Mouse (Mus musculus): ENCODE data around the gene Them4. TPM values are rescaled to one million over a fixed set of nuclear protein-coding genes. Genes with fewer than 3 reads are reported as not detected.
"Not testable (repeated sequence)": the region's sequence is repeated elsewhere in the genome, so short reads cannot be mapped to it uniquely, and the experiment has no call there.

The Them4 gene
- polyA plus RNA-seq (2016; fragmentation: Nextera tagmentation; extraction: Ambion mirVana) = 9.1 and 10.1 TPM in 2 replicates

GRCm38 (mm10) chr3:94309633-94310363 lies at the start of gene Them4:
TSS of gene Them4 (plus strand) at chr3:94310089.
- Histone ChIP-seq H3K4me1 (replicated peaks) (0 out of 2 replicates have a peak, but pooled peaks cover 6% of the 10 kb centered on the region), H3K9ac (replicated peaks) (peak within 1 kb of the TSS; percentile 67), H3K36me3 (no peaks in the 10 kb centered on the region), H3K4me3 (replicated peaks) (peak within 1 kb of the TSS; percentile 55), H3K27me3 (no peaks in the 10 kb centered on the region), H3K9me3 (no peaks in the 10 kb centered on the region), H3K27ac (peak within 1 kb of the TSS; percentile 84), H3K4me2 (peak within 1 kb of the TSS; percentile 59)
- 3% methylated on average over 47 of the region's 47 CpGs for WGBS
- ATAC-seq (ENCODE audit: insufficient number of reproducible peaks, insufficient read depth, low FRiP score, low TSS enrichment, low read depth) = peak; percentile 99

GRCm38 (mm10) chr3:94260598-94260997 lies 49.3 kb upstream of the Them4 start:
- Histone ChIP-seq H3K27ac (no peak overlapping the region), H3K27me3 (no peaks in the 10 kb centered on the region), H3K9ac (replicated peaks) (no peak overlapping the region), H3K4me1 (replicated peaks) (no peaks in the 10 kb centered on the region), H3K9me3 (no peaks in the 10 kb centered on the region), H3K4me2 (no peak overlapping the region), H3K36me3 (no peaks in the 10 kb centered on the region), H3K4me3 (replicated peaks) (no peak overlapping the region)
- no peak for ATAC-seq (ENCODE audit: insufficient number of reproducible peaks, insufficient read depth, low FRiP score, low TSS enrichment, low read depth)
- WGBS = 41% methylated on average over 6 of the region's 6 CpGs

GRCm38 (mm10) chr3:94263736-94264135 lies 46.2 kb upstream of the Them4 start, which contains the start of gene Gm4778:
TSS of gene Gm4778 (plus strand) at chr3:94264036.
- not testable (repeated sequence) for H3K9ac ChIP-seq (replicated peaks); H3K4me3 ChIP-seq (replicated peaks); H3K27ac ChIP-seq; H3K4me1 ChIP-seq (replicated peaks); H3K27me3 ChIP-seq; H3K4me2 ChIP-seq; ATAC-seq (ENCODE audit: insufficient number of reproducible peaks, insufficient read depth, low FRiP score, low TSS enrichment, low read depth); H3K9me3 ChIP-seq; H3K36me3 ChIP-seq
- WGBS = 91% methylated on average over 1 of the region's 1 CpGs

- Histone ChIP-seq H3K4me2 (no peak overlapping the region), H3K9me3 (no peaks in the 10 kb centered on the region), H3K4me3 (replicated peaks) (no peak overlapping the region), H3K36me3 (no peaks in the 10 kb centered on the region), H3K27me3 (no peaks in the 10 kb centered on the region), H3K27ac (no peak overlapping the region), H3K9ac (replicated peaks) (no peak overlapping the region), H3K4me1 (replicated peaks) (no peaks in the 10 kb centered on the region)
- 87% methylated on average over 11 of the region's 11 CpGs for WGBS
- ATAC-seq (ENCODE audit: insufficient number of reproducible peaks, insufficient read depth, low FRiP score, low TSS enrichment, low read depth) = no peak
These were observed 33.9 kb upstream of the Them4 start for GRCm38 (mm10) chr3:94275991-94276390.

GRCm38 (mm10) chr3:94305457-94305856 lies 4.4 kb upstream of the Them4 start:
- Histone ChIP-seq H3K27me3 (no peaks in the 10 kb centered on the region), H3K9me3 (no peaks in the 10 kb centered on the region), H3K4me3 (replicated peaks) (no peak overlapping the region), H3K36me3 (no peaks in the 10 kb centered on the region), H3K9ac (replicated peaks) (no peak overlapping the region), H3K27ac (no peak overlapping the region), H3K4me1 (replicated peaks) (no peaks in the 10 kb centered on the region), H3K4me2 (no peak overlapping the region)
- 87% methylated on average over 1 of the region's 1 CpGs for WGBS
- ATAC-seq (ENCODE audit: insufficient number of reproducible peaks, insufficient read depth, low FRiP score, low TSS enrichment, low read depth) = no peak

- H3K4me3 ChIP-seq (replicated peaks) = no peak overlapping the region
- H3K4me2 ChIP-seq = no peak overlapping the region
- H3K27me3 ChIP-seq = no peaks in the 10 kb centered on the region
- no peak for ATAC-seq (ENCODE audit: insufficient number of reproducible peaks, insufficient read depth, low FRiP score, low TSS enrichment, low read depth)
- H3K27ac ChIP-seq = no peak overlapping the region
- no peaks in the 10 kb centered on the region for H3K9me3 ChIP-seq
- no peak overlapping the region for H3K9ac ChIP-seq (replicated peaks)
- 0 out of 2 replicates have a peak, but pooled peaks cover 6% of the 10 kb centered on the region for H3K4me1 ChIP-seq (replicated peaks)
- H3K36me3 ChIP-seq = no peaks in the 10 kb centered on the region
These were observed 2.9 kb upstream of the Them4 start for GRCm38 (mm10) chr3:94306975-94307374.

GRCm38 (mm10) chr3:94310491-94310890 lies 602 bp downstream of the Them4 start:
- Histone ChIP-seq H3K27ac (peak overlapping the region; percentile 84), H3K36me3 (no peaks in the 10 kb centered on the region)
- 49% methylated on average over 7 of the region's 7 CpGs for WGBS

GRCm38 (mm10) chr3:94310911-94311310 lies 1.0 kb downstream of the Them4 start:
- H3K4me1 ChIP-seq (replicated peaks) = 0 out of 2 replicates have a peak, but pooled peaks cover 6% of the 10 kb centered on the region
- H3K9ac ChIP-seq (replicated peaks) = no peak overlapping the region
- no peaks in the 10 kb centered on the region for H3K36me3 ChIP-seq
- H3K27me3 ChIP-seq = no peaks in the 10 kb centered on the region
- H3K4me2 ChIP-seq = peak overlapping the region; percentile 59
- no peak for ATAC-seq (ENCODE audit: insufficient number of reproducible peaks, insufficient read depth, low FRiP score, low TSS enrichment, low read depth)
- 66% methylated on average over 6 of the region's 6 CpGs for WGBS
- no peaks in the 10 kb centered on the region for H3K9me3 ChIP-seq
- H3K27ac ChIP-seq = no peak overlapping the region
- peak overlapping the region; percentile 55 for H3K4me3 ChIP-seq (replicated peaks)

More at GRCm38 (mm10) chr3:94310491-94310890, 602 bp downstream of the Them4 start:
- H3K4me3 ChIP-seq (replicated peaks) = peak overlapping the region; percentile 55
- no peaks in the 10 kb centered on the region for H3K27me3 ChIP-seq
- peak overlapping the region; percentile 59 for H3K4me2 ChIP-seq
- no peaks in the 10 kb centered on the region for H3K9me3 ChIP-seq
- H3K4me1 ChIP-seq (replicated peaks) = 0 out of 2 replicates have a peak, but pooled peaks cover 6% of the 10 kb centered on the region
- ATAC-seq (ENCODE audit: insufficient number of reproducible peaks, insufficient read depth, low FRiP score, low TSS enrichment, low read depth) = no peak
- peak overlapping the region; percentile 67 for H3K9ac ChIP-seq (replicated peaks)

- Histone ChIP-seq H3K4me3 (replicated peaks) (no peak overlapping the region), H3K9me3 (no peaks in the 10 kb centered on the region), H3K27ac (no peak overlapping the region), H3K9ac (replicated peaks) (no peak overlapping the region), H3K27me3 (no peaks in the 10 kb centered on the region), H3K4me2 (no peak overlapping the region), H3K36me3 (no peaks in the 10 kb centered on the region), H3K4me1 (replicated peaks) (0 out of 2 replicates have a peak, but pooled peaks cover 6% of the 10 kb centered on the region)
- ATAC-seq (ENCODE audit: insufficient number of reproducible peaks, insufficient read depth, low FRiP score, low TSS enrichment, low read depth) = no peak
- WGBS = 79% methylated on average over 4 of the region's 4 CpGs
These were observed 1.5 kb downstream of the Them4 start for GRCm38 (mm10) chr3:94311376-94311775.

- H3K27me3 ChIP-seq = no peaks in the 10 kb centered on the region
- H3K9me3 ChIP-seq = no peaks in the 10 kb centered on the region
- no peak overlapping the region for H3K27ac ChIP-seq
- H3K9ac ChIP-seq (replicated peaks) = no peak overlapping the region
- no peaks in the 10 kb centered on the region for H3K4me1 ChIP-seq (replicated peaks)
- ATAC-seq (ENCODE audit: insufficient number of reproducible peaks, insufficient read depth, low FRiP score, low TSS enrichment, low read depth) = no peak
- no peak overlapping the region for H3K4me2 ChIP-seq
- 66% methylated on average over 3 of the region's 3 CpGs for WGBS
- peaks cover 9% of the 10 kb centered on the region for H3K36me3 ChIP-seq
- H3K4me3 ChIP-seq (replicated peaks) = no peak overlapping the region
These were observed 18.8 kb downstream of the Them4 start for GRCm38 (mm10) chr3:94328681-94329080.

GRCm38 (mm10) chr3:94334442-94334841 lies 24.6 kb downstream of the Them4 start:
- WGBS = 92% methylated on average over 4 of the region's 4 CpGs
- Histone ChIP-seq H3K27ac (no peak overlapping the region), H3K9ac (replicated peaks) (no peak overlapping the region), H3K4me1 (replicated peaks) (no peaks in the 10 kb centered on the region), H3K9me3 (no peaks in the 10 kb centered on the region), H3K4me3 (replicated peaks) (no peak overlapping the region), H3K36me3 (peaks cover 5% of the 10 kb centered on the region; the same call in 1 of the 2 replicates), H3K4me2 (no peak overlapping the region), H3K27me3 (no peaks in the 10 kb centered on the region)
- ATAC-seq (ENCODE audit: insufficient number of reproducible peaks, insufficient read depth, low FRiP score, low TSS enrichment, low read depth) = no peak

- WGBS = 82% methylated on average over 3 of the region's 3 CpGs
These were observed 28.6 kb downstream of the Them4 start for GRCm38 (mm10) chr3:94338522-94338921.

More at GRCm38 (mm10) chr3:94338522-94338921, 28.6 kb downstream of the Them4 start:
- Histone ChIP-seq H3K4me3 (replicated peaks) (no peak overlapping the region), H3K4me1 (replicated peaks) (no peaks in the 10 kb centered on the region), H3K9me3 (no peaks in the 10 kb centered on the region), H3K4me2 (no peak overlapping the region), H3K27ac (no peak overlapping the region), H3K36me3 (no peaks in the 10 kb centered on the region), H3K27me3 (no peaks in the 10 kb centered on the region), H3K9ac (replicated peaks) (no peak overlapping the region)
- no peak for ATAC-seq (ENCODE audit: insufficient number of reproducible peaks, insufficient read depth, low FRiP score, low TSS enrichment, low read depth)
